Mouse (Mus musculus) G1E-ER4 (cell line): ENCODE measurements around the gene Lce1a2. TPM values are rescaled to one million over a fixed set of nuclear protein-coding genes. Genes with fewer than 3 reads are reported as not detected.

Source experiments
- GATA1 ChIP-seq: IDR thresholded peaks from one replicate; pipeline ENCODE4 v1.8.0; 2012; ENCODE audit warnings: low read length, inconsistent platforms
- polyA plus RNA-seq: library from polyadenylated mRNA; stranded (reverse); fragments of >175 nt; gene quantifications from 2 replicates; pipeline ENCODE4 v1.2.3, GENCODE M21; 2012

Gene Lce1a2
- not detected in 2 replicates for polyA plus RNA-seq

DNA sequence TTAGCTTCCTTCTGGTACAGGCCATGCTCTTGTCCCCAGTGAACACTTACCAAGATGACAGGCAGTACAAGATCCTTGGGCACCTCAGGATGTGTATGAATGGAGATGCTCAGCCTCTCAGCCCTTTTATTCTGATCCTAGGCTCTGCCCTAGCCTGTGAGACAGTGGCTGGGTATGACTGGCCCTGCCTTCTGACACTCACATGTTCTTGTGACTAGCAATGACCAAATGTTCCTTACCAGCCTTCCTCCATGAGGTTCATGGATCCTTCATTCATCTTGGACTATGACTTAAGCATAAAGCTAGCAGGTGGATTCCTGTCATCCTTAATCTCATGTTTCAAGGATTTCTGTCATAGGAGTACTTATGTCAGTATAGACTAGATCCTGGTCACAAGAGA lies at the start of gene Lce1a2:
Gene Lce1a2, minus strand, starts transcription at position 101 of the 400 bp plus-strand sequence.
- TF ChIP-seq GATA1: no peak

DNA sequence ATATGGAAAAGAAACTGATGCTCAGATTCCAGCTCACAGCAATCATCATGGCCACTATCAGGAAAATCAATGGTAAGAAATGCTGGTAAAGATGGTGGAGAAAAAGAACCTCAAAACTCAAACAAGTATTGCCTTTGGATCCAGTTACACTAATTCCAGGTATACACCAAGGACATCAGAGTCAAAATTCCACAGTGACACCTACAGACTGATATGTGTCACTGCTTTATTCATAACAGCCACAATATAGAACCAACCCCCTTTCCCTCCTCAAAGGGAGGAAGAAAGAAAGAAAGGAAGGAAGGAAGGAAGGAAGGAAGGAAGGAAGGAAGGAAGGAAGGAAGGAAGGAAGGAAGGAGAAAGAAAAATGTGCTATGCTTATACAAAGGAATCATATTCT lies 45.0 kb upstream of the Lce1a2 start:
- no peak for TF ChIP-seq GATA1

GRCm38 (mm10) chr3:92708974-92709373 lies 38.9 kb upstream of the Lce1a2 start, which contains the start of gene Lce1e:
TSS of gene Lce1e (minus strand) at chr3:92709074.
- TF ChIP-seq GATA1: no peak

DNA sequence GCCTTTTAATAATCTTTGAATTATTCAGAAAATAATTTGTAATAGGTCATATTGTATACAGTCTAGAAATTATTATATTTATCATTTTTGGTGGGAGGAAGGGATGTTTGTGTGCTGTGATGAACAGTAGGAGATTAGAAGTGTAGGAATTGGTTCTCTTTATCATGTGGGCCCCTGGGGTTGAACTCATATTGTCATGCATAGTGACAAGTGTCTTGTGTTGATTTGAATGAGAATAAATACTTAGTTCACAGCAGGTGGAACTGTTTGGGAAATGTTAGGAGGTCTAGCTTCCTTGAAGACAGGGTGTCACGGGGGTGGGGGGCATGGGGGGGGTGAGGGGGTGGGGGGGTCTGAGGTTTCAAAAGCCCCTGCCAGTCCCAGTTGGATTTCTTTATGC lies 24.5 kb upstream of the Lce1a2 start:
- TF ChIP-seq GATA1: no peak

- TF ChIP-seq GATA1: no peak
Observed at GRCm38 (mm10) chr3:92691688-92692087, 21.6 kb upstream of the Lce1a2 start.

DNA sequence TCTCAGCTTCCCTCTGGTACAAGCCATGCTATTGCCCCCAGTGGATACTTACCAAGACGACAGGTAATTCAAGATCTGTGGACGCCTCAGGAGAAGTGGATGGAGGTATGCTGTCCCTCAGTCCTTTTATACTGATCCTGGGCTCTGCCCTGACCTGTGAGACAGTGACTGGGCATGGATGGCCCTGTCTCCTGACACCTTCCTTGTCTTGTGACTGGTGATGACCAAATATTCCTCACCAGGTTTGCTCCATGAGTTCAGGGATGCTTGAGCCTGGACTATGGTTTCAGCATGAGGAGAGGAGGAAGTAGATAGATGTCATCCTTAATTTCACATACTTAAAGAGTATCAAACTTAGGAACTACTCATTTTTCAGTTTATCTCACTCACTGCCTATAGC lies 17.0 kb upstream of the Lce1a2 start, which contains the start of gene Lce1d:
Gene Lce1d, minus strand, starts transcription at position 101 of the 400 bp plus-strand sequence.
- TF ChIP-seq GATA1: no peak

GRCm38 (mm10) chr3:92678947-92679346 lies 8.8 kb upstream of the Lce1a2 start, which contains the start of gene Lce1c:
TSS of gene Lce1c (plus strand) at chr3:92679247.
- no peak for TF ChIP-seq GATA1

DNA sequence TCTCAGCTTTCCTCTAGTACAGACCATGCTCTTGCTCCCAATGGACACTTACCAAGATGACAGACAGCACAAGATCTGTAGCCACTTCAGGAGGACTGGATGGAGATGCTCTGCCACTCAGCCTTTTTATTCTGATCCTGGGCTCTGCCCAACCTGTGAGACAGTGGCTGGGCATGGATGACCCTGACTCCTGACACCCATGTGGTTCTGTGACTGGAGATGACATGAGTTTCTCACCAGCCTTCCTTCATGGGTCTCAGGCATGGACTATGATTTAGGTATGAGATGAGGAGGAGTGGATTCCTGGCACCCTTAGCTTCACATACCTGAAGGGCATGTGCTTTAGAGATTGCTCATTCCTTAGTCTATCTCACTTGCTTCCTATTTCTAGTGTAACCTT lies 13.3 kb downstream of the Lce1a2 start, which contains the start of gene Lce1b:
Gene Lce1b, minus strand, starts transcription at position 101 of the 400 bp plus-strand sequence.
- TF ChIP-seq GATA1: no peak

DNA sequence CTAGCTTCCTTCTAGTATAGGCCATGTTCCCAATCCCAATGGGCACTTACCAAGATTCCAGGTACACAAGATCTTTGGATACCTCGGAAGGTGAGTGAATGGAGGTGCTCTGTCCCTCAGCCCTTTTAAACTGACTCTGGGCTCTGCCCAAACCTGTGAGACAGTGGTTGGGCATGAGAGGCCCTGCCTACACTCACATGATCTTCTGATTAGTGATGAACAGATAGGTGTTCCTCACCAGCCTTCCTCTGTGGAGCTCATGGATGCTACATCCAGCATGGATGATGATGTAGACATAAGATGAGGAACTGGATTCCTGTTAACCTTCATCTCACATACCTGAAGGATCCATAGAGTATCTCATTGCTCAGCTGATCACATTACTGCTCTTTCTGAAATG lies 21.9 kb downstream of the Lce1a2 start, which contains the start of gene Lce1a1:
Gene Lce1a1, minus strand, starts transcription at position 101 of the 400 bp plus-strand sequence.
- no peak for TF ChIP-seq GATA1

- TF ChIP-seq GATA1: no peak
Observed at GRCm38 (mm10) chr3:92639854-92640253, 30.3 kb downstream of the Lce1a2 start.

DNA sequence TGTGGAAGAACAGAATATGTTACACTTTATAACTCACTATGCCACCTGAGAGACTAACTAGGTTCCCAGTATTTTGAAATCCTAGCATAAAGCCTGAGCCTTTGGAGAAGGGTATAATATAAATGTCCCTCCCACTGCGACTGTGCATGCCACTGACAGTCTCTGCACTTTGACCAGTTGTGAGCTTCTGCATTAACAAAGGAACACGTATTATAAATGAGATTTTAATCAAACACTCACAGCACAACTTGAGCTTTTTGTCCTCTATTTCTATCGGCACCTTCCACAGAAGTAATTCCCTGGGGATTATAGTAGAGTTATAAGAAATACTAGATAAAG lies 31.5 kb downstream of the Lce1a2 start:
- no peak for TF ChIP-seq GATA1

DNA sequence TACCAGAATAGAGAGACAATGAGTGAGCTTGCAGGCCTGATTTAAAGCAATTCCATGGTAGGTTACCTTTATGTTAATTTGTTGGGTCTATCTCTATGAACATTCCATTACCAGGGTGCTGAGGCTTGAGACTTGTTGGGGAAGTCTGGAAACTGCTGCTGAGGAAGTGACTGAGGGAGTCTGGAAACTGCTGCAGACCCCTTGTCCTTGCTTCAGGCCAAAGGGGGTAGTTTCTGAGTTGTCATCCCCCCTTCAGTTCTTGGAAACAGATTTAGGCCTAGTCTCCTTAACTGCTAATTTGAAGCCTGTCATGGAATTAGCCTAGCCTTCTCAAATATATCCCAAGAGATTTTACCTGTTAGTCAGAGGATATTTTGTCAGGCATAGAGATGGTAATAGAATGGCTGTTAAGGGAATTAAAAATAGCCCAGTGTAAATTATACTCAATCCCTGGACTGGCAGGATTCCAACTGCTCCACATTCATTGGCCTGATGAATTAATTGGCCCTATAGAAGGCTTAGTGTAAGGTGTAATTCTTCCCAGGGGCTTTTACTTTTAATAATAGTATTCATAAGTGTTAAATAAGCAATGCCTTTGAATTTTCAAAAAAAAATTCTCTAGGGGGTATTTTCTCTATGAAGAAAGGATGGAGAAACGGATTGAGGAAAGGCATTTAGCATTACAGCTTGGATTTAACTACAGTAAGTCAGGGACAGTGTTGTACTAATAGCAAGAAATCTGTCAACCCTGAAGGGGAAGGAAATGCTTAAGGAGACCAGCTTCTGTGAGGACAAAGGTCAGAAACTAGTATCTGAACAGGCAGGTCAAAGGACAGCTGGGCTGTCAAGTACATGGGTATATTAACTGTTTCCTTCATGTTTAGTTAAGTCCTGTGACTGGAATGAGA lies 32.1 kb downstream of the Lce1a2 start:
- no peak for TF ChIP-seq GATA1

DNA sequence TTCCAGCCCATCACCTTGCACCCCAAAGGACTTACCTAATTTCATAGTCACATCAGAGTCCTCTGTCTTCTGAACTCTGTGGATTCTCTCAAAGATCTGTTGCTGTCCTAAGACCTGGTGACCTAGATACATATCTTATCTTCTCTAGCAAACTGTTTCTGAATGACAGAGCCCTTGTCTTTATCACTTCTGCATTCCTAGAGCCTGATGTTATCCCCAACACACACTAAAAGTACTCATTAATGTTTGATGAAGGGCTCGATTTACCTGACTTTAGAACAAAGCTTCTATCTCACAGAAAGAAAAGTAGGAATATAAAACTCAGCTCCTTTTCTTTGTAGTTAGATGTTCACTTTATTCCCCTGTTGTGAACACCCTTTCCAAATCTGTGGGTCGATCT lies 48.6 kb downstream of the Lce1a2 start, which contains the start of gene Lce6a:
Gene Lce6a, minus strand, starts transcription at position 101 of the 400 bp plus-strand sequence.
- TF ChIP-seq GATA1: no peak

Other genes with a start within 250 kb of the Lce1a2 start
- gene Gm9774, start 240.9 kb downstream of the Lce1a2 start, polyA plus RNA-seq: 12.8 and 15.9 TPM in 2 replicates
- not detected in 2 replicates for gene Sprr2k, start 237.7 kb downstream of the Lce1a2 start, polyA plus RNA-seq
- not detected in 2 replicates for gene Sprr1b, start 231.5 kb downstream of the Lce1a2 start, polyA plus RNA-seq
- gene Sprr3, start 211.6 kb downstream of the Lce1a2 start, polyA plus RNA-seq: not detected in 2 replicates
- not detected in 2 replicates for gene Sprr1a, start 184.4 kb downstream of the Lce1a2 start, polyA plus RNA-seq
- gene Sprr4, start 169.8 kb downstream of the Lce1a2 start, polyA plus RNA-seq: not detected in 2 replicates
- not detected in 2 replicates for gene 2310046K23Rik, start 135.8 kb downstream of the Lce1a2 start, polyA plus RNA-seq
- not detected in 2 replicates for gene Ivl, start 96.6 kb downstream of the Lce1a2 start, polyA plus RNA-seq
- gene Smcp, start 81.3 kb downstream of the Lce1a2 start, polyA plus RNA-seq: not detected in 2 replicates
- not detected in 2 replicates for gene 2210017I01Rik, start 62.8 kb downstream of the Lce1a2 start, polyA plus RNA-seq
- gene Lce6a, start 48.7 kb downstream of the Lce1a2 start, polyA plus RNA-seq: not detected in 2 replicates
- not detected in 2 replicates for gene Lce1a1, start 22.0 kb downstream of the Lce1a2 start, polyA plus RNA-seq
- not detected in 2 replicates for gene Lce1b, start 13.4 kb downstream of the Lce1a2 start, polyA plus RNA-seq
- gene Lce1c, start 8.9 kb upstream of the Lce1a2 start, polyA plus RNA-seq: not detected in 2 replicates
- not detected in 2 replicates for gene Lce1d, start 16.9 kb upstream of the Lce1a2 start, polyA plus RNA-seq
- gene Lce1e, start 38.8 kb upstream of the Lce1a2 start, polyA plus RNA-seq: not detected in 2 replicates
- gene Lce1f, start 50.0 kb upstream of the Lce1a2 start, polyA plus RNA-seq: not detected in 2 replicates
- not detected in 2 replicates for gene Gm38119, start 68.8 kb upstream of the Lce1a2 start, polyA plus RNA-seq
- gene Lce1g, start 82.0 kb upstream of the Lce1a2 start, polyA plus RNA-seq: not detected in 2 replicates
- gene Lce1h, start 94.8 kb upstream of the Lce1a2 start, polyA plus RNA-seq: not detected in 2 replicates
- not detected in 2 replicates for gene Lce1i, start 108.6 kb upstream of the Lce1a2 start, polyA plus RNA-seq
- not detected in 2 replicates for gene Lce1j, start 120.2 kb upstream of the Lce1a2 start, polyA plus RNA-seq
- not detected in 2 replicates for gene Lce1k, start 137.6 kb upstream of the Lce1a2 start, polyA plus RNA-seq
- gene Kprp, start 156.9 kb upstream of the Lce1a2 start, polyA plus RNA-seq: not detected in 2 replicates
- gene Lce1l, start 181.0 kb upstream of the Lce1a2 start, polyA plus RNA-seq: not detected in 2 replicates
- not detected in 2 replicates for gene 2310050C09Rik, start 199.9 kb upstream of the Lce1a2 start, polyA plus RNA-seq